Mouse (Mus musculus): ENCODE measurements at regions not wholly inside any gene's neighbourhood (a gene's known extent, or its start where the extent isn't known, plus 50 kb on each side); places are given as distances from the start of the nearest gene placed in this dataset.

- TF ChIP-seq CTCF (IDR thresholded peaks at IDR 0.05; ENCODE audit: low read depth) (no peak), EP300 (IDR thresholded peaks at IDR 0.05; ENCODE audit: low read depth) (no peak)
These were observed 56.3 kb upstream of the Frg1 start for GRCm38 (mm10) chr8:41472992-41473699.

Data from liver, postnatal 0 days (tissue).